Mouse (Mus musculus) gastrocnemius, adult 8-10 months (tissue): ENCODE results near the gene Gphn. TPM values are rescaled to one million over a fixed set of nuclear protein-coding genes. Genes with fewer than 3 reads are reported as not detected.

Experiments used
- DNase-seq, 2 experiments: peaks; one replicate each; pipeline ENCODE4 v3.0.0; 2022; ENCODE audit warnings: low spot score in 2 of 2
- total RNA-seq, 4 experiments: library from RNA; stranded (reverse); gene quantifications; 2 replicates each; pipeline ENCODE4 v1.2.4; 2022

Gphn gene
- total RNA-seq, 4 experiments from 2014 or later = 31.7 to 37.7 (median 34.3) TPM

DNA sequence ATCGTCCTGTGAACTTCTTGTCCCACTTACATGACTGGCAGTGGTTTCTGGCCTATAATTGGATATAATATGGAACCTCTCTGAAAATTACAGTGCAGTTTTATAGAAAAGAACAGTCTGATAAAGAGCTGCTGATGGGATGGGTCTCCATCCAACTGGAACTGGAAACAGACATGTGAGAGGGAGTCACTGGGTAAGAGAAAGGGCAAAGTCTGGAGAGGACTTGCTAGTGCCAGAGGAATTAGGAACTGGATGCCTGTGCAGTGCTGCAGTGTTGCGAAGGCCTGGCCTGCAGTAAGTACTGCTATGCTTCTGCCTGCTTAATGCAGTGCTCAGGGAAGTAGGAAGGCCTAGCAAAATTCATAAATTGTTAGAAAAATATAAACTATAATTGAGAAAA, 467.1 kb downstream of the Gphn start:
- no peak for DNase-seq

- DNase-seq = no peak
Measured at GRCm38 (mm10) chr12:78717783-78718182, 491.6 kb downstream of the Gphn start.

- DNase-seq = no peak
Measured at GRCm38 (mm10) chr12:78727723-78728122, 501.5 kb downstream of the Gphn start.

Other genes with a start within 250 kb of the Gphn start
- gene Gm6657, start 32.1 kb upstream of the Gphn start, total RNA-seq = not detected